Mouse (Mus musculus) spleen, postnatal 0 days (tissue): Measurements from ENCODE around the gene Tubb1. TPM values are rescaled to one million over a fixed set of nuclear protein-coding genes. Genes with fewer than 3 reads are reported as not detected.

ENCODE experiments used
- polyA plus RNA-seq: library from polyadenylated mRNA; unstranded; fragments of >200 nt; fragmentation: Nextera tagmentation; extraction: Ambion mirVana; gene quantifications from 2 replicates; pipeline ENCODE4 v1.2.1, GENCODE M21; 2015

Gene Tubb1
- polyA plus RNA-seq, result 8.6 and 10.6 TPM in 2 replicates

GRCm38 (mm10) chr2:174450353-174450752 lies at the start of gene Tubb1:
TSS of gene Tubb1 (plus strand) at chr2:174450695.

DNA sequence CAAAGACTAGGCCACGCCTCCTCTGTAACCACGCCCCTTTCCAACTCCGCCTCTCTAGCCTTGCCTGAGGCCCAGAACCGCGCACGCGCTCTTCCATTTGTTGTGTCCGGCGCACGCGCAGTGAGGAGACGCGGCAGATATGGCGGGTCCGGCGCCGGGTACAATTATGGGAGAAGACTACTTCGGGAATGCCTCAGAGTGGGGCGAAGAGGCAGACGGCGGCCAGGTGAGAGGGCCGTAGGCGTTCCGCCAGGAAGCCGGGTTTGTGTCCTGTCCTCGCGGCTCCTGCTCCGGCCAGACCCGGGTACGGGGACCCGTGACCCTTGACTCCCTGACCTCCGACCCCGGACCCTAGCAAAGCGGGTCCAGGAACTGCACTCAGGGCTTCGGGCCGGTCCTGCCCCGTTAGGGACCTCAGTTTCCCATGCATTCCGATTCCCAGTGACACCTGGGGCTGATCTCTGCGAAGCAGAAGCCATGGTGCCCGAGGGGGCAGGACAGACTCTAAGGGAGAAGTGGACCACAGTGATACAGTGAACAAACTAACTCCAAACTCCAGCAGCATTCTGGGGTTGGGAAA lies 34.7 kb upstream of the Tubb1 start, which contains the start of gene Nelfcd:
Gene Nelfcd (plus strand): TSS at position 74 of the 580 bp plus-strand sequence.

GRCm38 (mm10) chr2:174438737-174439449 lies 11.6 kb upstream of the Tubb1 start, which contains the start of gene Ctsz:
TSS of gene Ctsz (minus strand) at chr2:174439039.

DNA sequence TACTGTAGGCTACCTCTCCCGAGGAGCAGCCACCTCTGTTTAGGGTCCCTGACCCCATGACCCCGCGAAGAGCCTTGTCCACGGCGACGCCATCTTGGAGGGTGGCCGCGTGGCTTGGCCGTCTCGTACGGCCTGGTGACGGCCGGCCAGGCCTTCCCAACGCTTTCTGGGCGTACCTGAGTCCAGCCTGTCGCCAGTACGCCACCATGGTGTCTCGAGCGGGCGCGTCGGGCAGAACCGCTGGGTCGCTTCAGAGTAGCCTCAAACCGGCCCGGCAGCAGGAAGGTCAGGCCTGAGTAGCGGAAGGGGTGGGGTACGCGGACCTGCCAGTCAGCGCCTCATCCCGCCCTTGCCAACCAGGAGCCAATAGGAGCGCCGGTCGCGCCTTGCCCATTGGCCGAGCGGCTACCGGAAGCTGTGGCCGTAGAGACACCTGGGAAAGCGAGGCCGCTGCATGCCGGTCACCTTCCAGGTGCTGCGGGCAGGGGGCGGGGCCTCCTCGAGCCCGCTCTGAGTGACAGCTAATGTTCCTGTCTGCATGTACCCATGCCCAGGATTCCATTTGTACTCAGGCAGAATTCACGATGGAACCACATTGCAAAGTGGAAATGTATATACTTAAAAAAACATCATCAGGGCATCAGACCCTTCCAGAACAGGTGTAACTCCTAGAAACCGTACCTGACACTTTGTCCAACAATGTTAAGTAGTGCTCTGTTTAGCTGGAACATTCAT lies 13.5 kb downstream of the Tubb1 start, which contains the start of gene Atp5e:
Gene Atp5e (minus strand): TSS at position 317 of the 735 bp plus-strand sequence.

GRCm38 (mm10) chr2:174472818-174473549 lies 22.5 kb downstream of the Tubb1 start, which contains the start of gene Prelid3b:
TSS of gene Prelid3b (minus strand) at chr2:174473081.

Other genes starting within 250 kb of the Tubb1 start
- gene Gnas, start 166.4 kb upstream of the Tubb1 start, polyA plus RNA-seq, result 802 and 989 TPM in 2 replicates
- 6.1 and 9.9 TPM in 2 replicates for gene Gm20721, start 104.0 kb upstream of the Tubb1 start, polyA plus RNA-seq
- 64.9 and 76.8 TPM in 2 replicates for gene Nelfcd, start 34.9 kb upstream of the Tubb1 start, polyA plus RNA-seq
- gene Ctsz, start 11.7 kb upstream of the Tubb1 start, polyA plus RNA-seq, result 90.2 and 128 TPM in 2 replicates
- gene Atp5e, start 13.4 kb downstream of the Tubb1 start, polyA plus RNA-seq, result 495 and 541 TPM in 2 replicates
- gene Prelid3b, start 22.4 kb downstream of the Tubb1 start, polyA plus RNA-seq, result 96.5 and 108 TPM in 2 replicates
- 0.29 and 0.38 TPM in 2 replicates for gene Zfp831, start 192.8 kb downstream of the Tubb1 start, polyA plus RNA-seq